Mouse (Mus musculus): Measurements from ENCODE around the gene Efna5. TPM values are rescaled to one million over a fixed set of nuclear protein-coding genes. Genes with fewer than 3 reads are reported as not detected.

Efna5 gene
- polyA plus RNA-seq (2015; fragmentation: Nextera tagmentation; extraction: Ambion mirVana), result 10.4 and 11.5 TPM in 2 replicates

DNA sequence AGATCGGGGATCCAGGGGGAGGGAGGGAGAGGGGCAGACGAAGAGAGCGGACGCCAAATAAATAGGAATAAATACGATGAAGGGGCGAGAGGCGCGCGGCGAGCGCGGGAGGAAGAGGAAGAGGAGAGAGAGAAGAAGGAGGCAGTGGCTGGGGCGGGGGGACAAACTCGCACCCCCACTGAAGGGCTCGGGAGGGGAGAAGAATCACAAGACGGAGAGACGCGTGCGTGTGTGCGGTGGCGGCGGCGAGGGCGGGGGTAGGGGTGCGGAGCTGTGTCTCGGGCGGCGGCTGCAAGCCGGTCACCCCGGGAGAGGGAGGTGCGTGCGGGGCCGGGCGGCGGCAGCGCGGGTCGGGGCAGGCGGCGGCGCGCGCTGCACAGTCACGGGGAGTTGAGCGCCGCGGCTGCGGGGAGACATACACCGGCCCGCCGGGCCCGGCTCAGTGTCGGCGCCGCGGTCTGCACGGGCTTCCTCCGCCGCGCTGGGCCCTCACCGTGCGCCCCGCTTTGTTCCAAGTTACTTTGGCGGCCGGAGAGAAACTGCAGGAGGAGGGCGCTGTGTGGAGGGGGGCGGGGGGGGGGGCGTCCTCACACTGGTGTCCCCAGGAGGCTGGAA is at the start of gene Efna5:
TSS of gene Efna5 (minus strand) at position 142 of the 615 bp plus-strand sequence.
- ATAC-seq (ENCODE audit: low read depth), result peak; percentile 31
- Histone ChIP-seq H3K27me3 (ENCODE audit: control insufficient read depth, insufficient read depth, low read depth, low read length) (peaks cover 5% of the 10 kb centered on the region; the same call in 1 of the 2 replicates), H3K27ac (ENCODE audit: low read length) (peak within 1 kb of the TSS; percentile 91), H3K4me3 (ENCODE audit: low read length) (peak within 1 kb of the TSS; percentile 85), H3K9ac (ENCODE audit: low read length) (peak within 1 kb of the TSS; percentile 79), H3K4me1 (replicated peaks; ENCODE audit: control insufficient read depth, insufficient read depth, low read length) (peaks cover 6% of the 10 kb centered on the region), H3K4me2 (ENCODE audit: low read depth, low read length) (peak within 1 kb of the TSS; percentile 99), H3K9me3 (ENCODE audit: control insufficient read depth, low read length) (no peaks in the 10 kb centered on the region), H3K36me3 (ENCODE audit: control insufficient read depth, insufficient read depth, low read length) (no peaks in the 10 kb centered on the region)
- WGBS, result under 1% methylated on average over 47 of the region's 68 CpGs

DNA sequence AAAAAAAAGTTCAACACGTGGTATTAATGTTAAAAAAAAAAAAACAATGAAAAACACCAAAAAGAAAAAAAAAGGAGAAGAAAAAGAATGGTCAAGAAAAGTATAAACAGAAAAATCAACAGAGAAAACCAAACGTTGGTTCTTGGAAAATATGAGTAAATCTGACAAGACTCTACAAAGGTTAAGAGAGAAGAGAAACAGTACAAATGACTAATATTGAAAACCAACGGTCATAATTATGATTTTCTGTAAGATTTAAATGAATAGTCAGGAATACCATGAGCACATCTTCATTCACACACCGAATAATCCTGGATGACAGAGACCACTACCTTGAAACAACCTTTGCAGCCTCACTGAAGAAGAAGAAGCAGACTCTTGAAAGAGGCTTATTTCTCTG is 34.2 kb upstream of the Efna5 start:
- Histone ChIP-seq H3K4me1 (replicated peaks; ENCODE audit: control insufficient read depth, insufficient read depth, low read length) (no peaks in the 10 kb centered on the region), H3K4me3 (ENCODE audit: low read length) (no peak overlapping the region), H3K9ac (ENCODE audit: low read length) (no peak overlapping the region), H3K4me2 (ENCODE audit: low read depth, low read length) (no peak overlapping the region), H3K27ac (ENCODE audit: low read length) (no peak overlapping the region), H3K27me3 (ENCODE audit: control insufficient read depth, insufficient read depth, low read depth, low read length) (no peaks in the 10 kb centered on the region), H3K36me3 (ENCODE audit: control insufficient read depth, insufficient read depth, low read length) (no peaks in the 10 kb centered on the region), H3K9me3 (ENCODE audit: control insufficient read depth, low read length) (no peaks in the 10 kb centered on the region)
- 72% methylated on average over 4 of the region's 4 CpGs for WGBS
- no peak for ATAC-seq (ENCODE audit: low read depth)

DNA sequence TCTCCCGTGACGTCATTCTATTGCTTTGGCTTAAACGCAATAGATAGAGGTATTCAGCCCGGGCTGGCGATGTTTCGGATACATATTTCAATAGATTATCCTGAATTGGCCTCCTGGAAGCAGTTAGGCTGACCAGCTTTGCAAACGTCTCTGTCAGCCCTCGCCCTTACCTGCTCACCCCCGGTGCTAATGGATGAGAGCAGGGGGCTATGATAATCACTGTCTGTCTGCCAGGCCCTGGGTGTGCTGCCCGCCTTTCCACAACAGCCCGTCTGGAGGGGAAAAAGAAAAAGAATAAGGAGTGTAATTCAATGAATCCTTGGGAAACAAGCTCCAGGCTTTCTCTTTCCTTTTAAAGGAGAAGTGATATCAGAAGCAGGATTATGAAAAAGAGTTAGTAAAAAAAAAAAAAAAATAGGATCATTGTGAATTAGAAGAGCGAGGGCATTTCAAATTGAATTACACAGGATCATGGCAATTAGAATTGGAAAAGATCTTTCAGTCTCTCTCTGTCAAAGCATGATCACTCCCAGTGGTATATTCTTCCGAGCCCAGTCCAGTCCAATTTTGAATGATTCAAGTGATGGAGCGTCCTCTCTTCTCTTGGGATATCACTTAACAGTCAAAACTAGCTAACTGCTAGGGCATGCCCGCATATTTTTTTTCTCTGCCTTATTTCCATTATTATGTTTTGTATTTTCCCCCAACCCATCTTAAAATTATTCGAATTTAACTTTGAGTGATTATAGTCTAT is 24.8 kb upstream of the Efna5 start:
- Histone ChIP-seq H3K4me3 (ENCODE audit: low read length) (no peak overlapping the region), H3K4me2 (ENCODE audit: low read depth, low read length) (no peak overlapping the region), H3K9ac (ENCODE audit: low read length) (no peak overlapping the region), H3K27ac (ENCODE audit: low read length) (no peak overlapping the region), H3K27me3 (ENCODE audit: control insufficient read depth, insufficient read depth, low read depth, low read length) (no peaks in the 10 kb centered on the region), H3K4me1 (replicated peaks; ENCODE audit: control insufficient read depth, insufficient read depth, low read length) (no peaks in the 10 kb centered on the region), H3K9me3 (ENCODE audit: control insufficient read depth, low read length) (no peaks in the 10 kb centered on the region), H3K36me3 (ENCODE audit: control insufficient read depth, insufficient read depth, low read length) (no peaks in the 10 kb centered on the region)
- 68% methylated on average over 16 of the region's 16 CpGs for WGBS
- ATAC-seq (ENCODE audit: low read depth), result no peak

DNA sequence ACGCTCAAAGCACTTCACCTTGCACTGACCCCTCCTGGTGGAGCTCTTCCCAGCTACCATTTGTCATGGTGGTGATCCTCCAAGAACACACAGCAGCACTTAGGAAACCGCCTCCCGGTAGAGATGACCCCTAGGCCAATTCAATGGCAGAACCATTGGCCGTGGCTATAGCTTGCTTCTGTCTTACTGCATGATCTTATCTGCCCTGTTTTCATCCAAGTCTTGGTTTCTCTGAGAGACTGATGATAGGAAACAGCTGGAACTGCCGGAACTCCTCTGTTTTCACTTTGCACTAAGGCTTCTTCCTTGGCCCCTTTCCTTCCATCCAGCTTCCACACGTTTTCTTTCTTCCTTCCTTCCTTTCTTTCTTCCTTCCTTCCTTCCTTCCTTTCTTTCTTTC is 17.9 kb upstream of the Efna5 start:
- Histone ChIP-seq H3K27ac (ENCODE audit: low read length) (no peak overlapping the region), H3K36me3 (ENCODE audit: control insufficient read depth, insufficient read depth, low read length) (no peaks in the 10 kb centered on the region), H3K9me3 (ENCODE audit: control insufficient read depth, low read length) (no peaks in the 10 kb centered on the region), H3K9ac (ENCODE audit: low read length) (no peak overlapping the region), H3K27me3 (ENCODE audit: control insufficient read depth, insufficient read depth, low read depth, low read length) (no peaks in the 10 kb centered on the region), H3K4me1 (replicated peaks; ENCODE audit: control insufficient read depth, insufficient read depth, low read length) (no peaks in the 10 kb centered on the region), H3K4me2 (ENCODE audit: low read depth, low read length) (no peak overlapping the region), H3K4me3 (ENCODE audit: low read length) (no peak overlapping the region)
- 36% methylated on average over 6 of the region's 6 CpGs for WGBS
- ATAC-seq (ENCODE audit: low read depth), result peak; percentile 71

DNA sequence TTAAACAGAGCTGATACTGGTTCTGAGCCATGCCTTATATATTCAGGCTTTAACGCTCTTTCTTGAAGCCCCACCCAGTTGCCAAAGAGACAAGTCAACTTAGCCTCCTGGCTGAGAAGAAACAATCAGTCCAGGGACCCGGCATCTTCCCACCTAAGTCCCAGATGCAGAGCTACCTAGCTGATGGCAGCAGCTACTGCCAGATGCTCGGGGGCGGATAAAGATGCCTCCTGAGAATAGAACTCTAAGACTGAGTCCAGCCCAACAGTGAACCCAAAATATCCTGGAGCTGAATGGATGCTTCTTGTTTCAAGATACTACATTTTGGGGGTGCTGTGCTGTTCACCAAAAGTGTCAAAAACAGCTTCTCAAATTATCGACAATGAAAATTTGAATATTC is 8.9 kb upstream of the Efna5 start:
- no peak for ATAC-seq (ENCODE audit: low read depth)
- H3K27ac ChIP-seq (ENCODE audit: low read length), result no peak overlapping the region
- H3K9ac ChIP-seq (ENCODE audit: low read length), result no peak overlapping the region
- no peaks in the 10 kb centered on the region for H3K9me3 ChIP-seq (ENCODE audit: control insufficient read depth, low read length)
- no peak overlapping the region for H3K4me3 ChIP-seq (ENCODE audit: low read length)
- no peaks in the 10 kb centered on the region for H3K4me1 ChIP-seq (replicated peaks; ENCODE audit: control insufficient read depth, insufficient read depth, low read length)
- no peaks in the 10 kb centered on the region for H3K27me3 ChIP-seq (ENCODE audit: control insufficient read depth, insufficient read depth, low read depth, low read length)
- WGBS, result 82% methylated on average over 5 of the region's 5 CpGs
- no peaks in the 10 kb centered on the region for H3K36me3 ChIP-seq (ENCODE audit: control insufficient read depth, insufficient read depth, low read length)
- no peak overlapping the region for H3K4me2 ChIP-seq (ENCODE audit: low read depth, low read length)

DNA sequence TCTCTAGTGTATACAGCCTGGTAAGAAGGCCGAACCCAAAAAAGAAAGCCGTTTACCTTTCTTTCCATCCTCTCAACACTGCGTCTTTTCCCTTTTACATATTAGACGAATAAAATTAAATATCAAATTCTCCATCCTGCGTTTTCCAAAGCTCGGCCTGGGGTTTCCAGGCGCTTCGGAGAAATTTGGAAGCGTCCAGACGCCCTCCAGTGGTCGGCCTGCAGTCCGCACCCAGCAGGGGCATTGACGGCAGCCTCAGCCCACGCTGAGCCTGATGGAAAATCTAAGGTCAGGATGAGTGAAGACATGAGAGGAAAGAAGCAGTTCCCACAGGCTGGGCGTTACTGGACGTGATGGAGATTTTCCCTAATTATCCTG is 3.0 kb upstream of the Efna5 start:
- Histone ChIP-seq H3K4me3 (ENCODE audit: low read length) (peak overlapping the region; percentile 85), H3K9me3 (ENCODE audit: control insufficient read depth, low read length) (no peaks in the 10 kb centered on the region), H3K27me3 (ENCODE audit: control insufficient read depth, insufficient read depth, low read depth, low read length) (peaks cover 5% of the 10 kb centered on the region; the same call in 1 of the 2 replicates), H3K27ac (ENCODE audit: low read length) (peak overlapping the region; percentile 59), H3K4me2 (ENCODE audit: low read depth, low read length) (peak overlapping the region; percentile 99), H3K4me1 (replicated peaks; ENCODE audit: control insufficient read depth, insufficient read depth, low read length) (peaks cover 6% of the 10 kb centered on the region), H3K9ac (ENCODE audit: low read length) (peak overlapping the region; percentile 63), H3K36me3 (ENCODE audit: control insufficient read depth, insufficient read depth, low read length) (no peaks in the 10 kb centered on the region)
- ATAC-seq (ENCODE audit: low read depth), result no peak
- WGBS, result 0% methylated on average over 16 of the region's 16 CpGs

DNA sequence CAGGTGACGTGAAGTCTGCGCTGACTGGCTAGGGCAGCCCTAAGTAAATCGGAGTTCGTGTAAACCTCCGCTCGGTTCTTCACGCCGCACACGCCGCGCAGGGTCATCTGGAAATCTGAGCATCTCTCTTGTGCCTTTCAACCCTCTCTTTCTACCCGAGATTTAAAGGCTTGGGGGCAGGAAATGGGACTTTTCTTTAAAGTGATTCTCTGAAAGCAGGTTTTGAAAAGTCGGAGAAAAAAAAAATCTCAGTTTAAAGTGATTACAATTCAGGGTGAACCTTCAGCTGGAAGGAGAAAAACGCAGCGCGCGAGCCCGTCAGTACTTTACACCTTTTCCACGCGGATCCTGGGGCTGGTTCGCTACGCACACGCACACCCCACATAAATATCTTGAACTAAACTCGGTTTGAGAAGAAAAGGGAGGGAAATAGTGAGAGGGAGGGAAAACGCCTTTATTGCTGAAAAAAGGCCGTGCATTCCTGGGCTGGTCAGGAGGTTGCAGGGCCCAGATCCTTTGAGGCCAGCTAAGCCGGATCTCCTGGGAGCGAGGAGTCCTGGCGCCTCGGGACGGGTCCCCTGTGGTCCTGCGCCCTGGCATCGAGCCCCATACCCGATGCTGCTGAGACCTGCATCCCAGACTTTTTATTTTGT is 2.5 kb upstream of the Efna5 start:
- H3K27me3 ChIP-seq (ENCODE audit: control insufficient read depth, insufficient read depth, low read depth, low read length), result peaks cover 5% of the 10 kb centered on the region; the same call in 1 of the 2 replicates
- no peaks in the 10 kb centered on the region for H3K36me3 ChIP-seq (ENCODE audit: control insufficient read depth, insufficient read depth, low read length)
- peak overlapping the region; percentile 99 for H3K4me2 ChIP-seq (ENCODE audit: low read depth, low read length)
- ATAC-seq (ENCODE audit: low read depth), result no peak
- under 1% methylated on average over 34 of the region's 34 CpGs for WGBS
- peak overlapping the region; percentile 59 for H3K27ac ChIP-seq (ENCODE audit: low read length)
- peak overlapping the region; percentile 85 for H3K4me3 ChIP-seq (ENCODE audit: low read length)
- H3K4me1 ChIP-seq (replicated peaks; ENCODE audit: control insufficient read depth, insufficient read depth, low read length), result peaks cover 6% of the 10 kb centered on the region
- H3K9me3 ChIP-seq (ENCODE audit: control insufficient read depth, low read length), result no peaks in the 10 kb centered on the region
- peak overlapping the region; percentile 63 for H3K9ac ChIP-seq (ENCODE audit: low read length)

DNA sequence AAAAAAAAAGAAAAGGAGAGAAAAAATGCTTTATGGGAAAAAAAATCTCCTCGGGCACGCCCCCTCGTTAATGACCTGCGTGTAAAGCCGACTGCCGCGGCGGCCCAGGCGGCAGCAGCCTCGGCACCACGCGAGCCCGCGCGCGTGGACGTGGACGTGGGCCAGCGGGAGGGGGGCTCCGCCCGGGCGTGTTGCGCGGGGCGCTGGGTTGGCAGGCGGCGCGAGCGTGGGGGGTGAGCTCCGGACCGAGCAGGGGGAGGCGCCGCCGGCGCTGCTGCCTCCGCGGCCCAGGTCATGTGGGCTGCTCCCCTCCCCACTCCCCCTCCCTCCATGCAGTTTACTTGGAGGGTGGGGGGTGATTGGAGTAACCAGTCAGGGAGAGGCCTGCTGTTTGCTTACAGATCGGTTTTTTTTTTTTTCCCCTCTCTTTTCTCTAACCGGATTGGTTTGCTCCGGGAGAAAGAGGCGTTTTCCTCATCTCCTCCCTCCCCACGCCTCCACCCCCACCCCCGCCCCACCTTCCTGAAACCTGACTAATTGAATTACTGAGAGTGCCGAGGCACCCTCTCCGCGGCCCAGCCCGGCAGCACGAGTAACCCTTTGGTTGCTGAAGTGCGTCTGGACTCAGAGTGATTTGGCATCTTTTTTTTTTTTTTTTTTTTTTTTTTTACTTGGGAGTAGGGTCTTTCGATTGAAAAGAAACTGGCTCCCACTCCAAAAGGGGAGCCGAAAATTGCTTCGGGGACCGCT is 1.8 kb upstream of the Efna5 start:
- Histone ChIP-seq H3K4me1 (replicated peaks; ENCODE audit: control insufficient read depth, insufficient read depth, low read length) (peaks cover 6% of the 10 kb centered on the region), H3K36me3 (ENCODE audit: control insufficient read depth, insufficient read depth, low read length) (no peaks in the 10 kb centered on the region), H3K4me3 (ENCODE audit: low read length) (peak overlapping the region; percentile 85), H3K27ac (ENCODE audit: low read length) (peak overlapping the region; percentile 91), H3K4me2 (ENCODE audit: low read depth, low read length) (peak overlapping the region; percentile 99), H3K9ac (ENCODE audit: low read length) (peak overlapping the region; percentile 79), H3K9me3 (ENCODE audit: control insufficient read depth, low read length) (no peaks in the 10 kb centered on the region), H3K27me3 (ENCODE audit: control insufficient read depth, insufficient read depth, low read depth, low read length) (peaks cover 5% of the 10 kb centered on the region; the same call in 1 of the 2 replicates)
- ATAC-seq (ENCODE audit: low read depth), result peak; percentile 90
- under 1% methylated on average over 42 of the region's 53 CpGs for WGBS
